Mouse (Mus musculus): Measurements from ENCODE around the gene Agap3. TPM values are rescaled to one million over a fixed set of nuclear protein-coding genes. Genes with fewer than 3 reads are reported as not detected.

The Agap3 gene
- polyA plus RNA-seq, 1 experiment from 2014 or later: 46.5 TPM

DNA sequence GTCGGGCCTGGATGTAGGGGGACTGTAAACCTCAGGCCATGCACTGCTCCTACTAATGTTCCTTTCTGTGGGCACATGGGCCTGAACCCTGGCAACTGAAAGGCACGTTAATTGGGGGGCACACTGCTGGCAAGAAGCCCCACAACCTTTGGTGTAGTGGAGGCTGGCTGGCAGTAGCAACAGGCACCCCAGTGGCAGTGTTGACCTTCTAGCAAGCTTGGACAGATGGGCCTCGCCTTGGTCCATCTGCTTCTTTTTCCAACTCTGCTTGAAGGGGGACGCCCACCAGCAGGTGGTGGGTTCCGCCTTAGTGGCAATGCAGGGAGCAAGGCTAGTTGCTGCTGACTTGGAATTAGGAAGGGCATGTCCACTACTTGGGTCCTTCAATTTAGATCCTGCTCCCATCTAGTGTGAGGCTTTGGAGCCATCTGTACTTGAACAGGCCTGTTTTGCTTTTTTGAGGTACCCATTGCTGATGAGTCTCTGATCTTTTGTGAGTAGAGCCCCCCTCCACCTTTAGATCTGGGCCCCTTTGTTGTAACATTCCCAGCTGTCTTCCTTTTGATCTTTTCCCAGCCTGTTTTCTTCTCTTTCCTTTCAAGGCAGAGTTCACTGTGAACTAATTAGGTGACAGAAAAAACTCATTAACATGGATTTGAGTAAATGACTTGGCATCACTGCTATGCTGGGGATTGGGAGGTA, 1.5 kb downstream of the Agap3 start:
- peak overlapping the region; percentile 89 for H3K9ac ChIP-seq
- no peak for ATAC-seq (ENCODE audit: insufficient read depth)
- H3K4me1 ChIP-seq (ENCODE audit: insufficient read depth): peaks cover 25% of the 10 kb centered on the region
- peak overlapping the region; percentile 24; the same call in 1 of the 2 replicates for H3K27ac ChIP-seq (ENCODE audit: low read depth)
- H3K27me3 ChIP-seq (ENCODE audit: insufficient read depth, low read length): no peaks in the 10 kb centered on the region
- 7% methylated on average over 5 of the region's 5 CpGs for WGBS
- no peak for DNase-seq
- no peaks in the 10 kb centered on the region for H3K36me3 ChIP-seq (ENCODE audit: insufficient read depth)
- no peaks in the 10 kb centered on the region for H3K9me3 ChIP-seq (ENCODE audit: low read depth, low read length)
- H3K4me3 ChIP-seq (ENCODE audit: low read depth, low read length): peak overlapping the region; percentile 80
- no peak for TF ChIP-seq CTCF (IDR thresholded peaks at IDR 0.05; ENCODE audit: low read depth)
- H3K4me2 ChIP-seq: peak overlapping the region; percentile 96

DNA sequence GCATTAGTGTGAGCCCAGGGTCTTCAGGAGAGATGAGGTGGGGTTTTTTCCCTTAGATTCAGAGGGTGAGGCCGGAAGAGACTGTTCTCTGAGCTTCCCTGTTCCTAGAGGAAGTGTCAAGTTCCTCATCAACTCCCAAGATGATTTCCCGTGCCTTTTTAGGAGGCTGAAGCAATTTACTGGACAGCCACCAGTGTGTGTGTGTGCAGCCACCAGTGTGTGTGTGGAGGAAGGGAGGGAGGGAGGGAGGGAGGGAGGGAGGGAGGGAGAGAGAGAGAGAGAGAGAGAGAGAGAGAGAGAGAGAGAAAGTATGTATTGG, 2.0 kb downstream of the Agap3 start:
- no peak for TF ChIP-seq CTCF (IDR thresholded peaks at IDR 0.05; ENCODE audit: low read depth)
- WGBS: 32% methylated on average over 2 of the region's 2 CpGs
- Histone ChIP-seq H3K27me3 (ENCODE audit: insufficient read depth, low read length) (no peaks in the 10 kb centered on the region), H3K4me1 (ENCODE audit: insufficient read depth) (peaks cover 25% of the 10 kb centered on the region), H3K9ac (peak overlapping the region; percentile 89), H3K4me3 (ENCODE audit: low read depth, low read length) (peak overlapping the region; percentile 80), H3K9me3 (ENCODE audit: low read depth, low read length) (no peaks in the 10 kb centered on the region), H3K27ac (ENCODE audit: low read depth) (peak overlapping the region; percentile 24; the same call in 1 of the 2 replicates), H3K36me3 (ENCODE audit: insufficient read depth) (no peaks in the 10 kb centered on the region), H3K4me2 (peak overlapping the region; percentile 96)
- no peak for DNase-seq
- no peak for ATAC-seq (ENCODE audit: insufficient read depth)

DNA sequence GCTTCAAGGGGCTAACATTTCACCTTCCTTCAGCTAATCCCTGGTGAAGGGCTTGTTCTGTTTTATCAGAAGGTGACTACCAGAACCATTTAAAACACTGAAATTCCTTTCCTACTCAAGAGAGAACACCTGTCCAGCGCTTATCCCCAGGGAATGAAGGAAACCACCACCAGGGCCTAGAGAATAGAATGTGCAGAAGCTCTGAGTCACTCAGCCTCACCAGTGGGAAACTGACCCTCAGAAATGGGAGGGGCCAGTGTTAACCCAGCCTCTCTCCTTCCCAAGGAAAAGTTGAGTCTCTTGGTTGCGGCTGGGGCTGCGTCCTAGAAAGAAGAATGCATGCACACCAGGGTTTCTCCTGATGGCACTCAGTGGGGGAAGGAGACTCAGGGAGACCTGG, 3.1 kb downstream of the Agap3 start:
- peaks cover 25% of the 10 kb centered on the region for H3K4me1 ChIP-seq (ENCODE audit: insufficient read depth)
- H3K36me3 ChIP-seq (ENCODE audit: insufficient read depth): peaks cover 2% of the 10 kb centered on the region; the same call in 1 of the 2 replicates
- peak overlapping the region; percentile 63; the same call in 1 of the 2 replicates for H3K27ac ChIP-seq (ENCODE audit: low read depth)
- ATAC-seq (ENCODE audit: insufficient read depth) (no peak), DNase-seq (no peak)
- TF ChIP-seq CTCF (IDR thresholded peaks at IDR 0.05; ENCODE audit: low read depth): no peak
- H3K27me3 ChIP-seq (ENCODE audit: insufficient read depth, low read length): no peaks in the 10 kb centered on the region
- WGBS: 59% methylated on average over 3 of the region's 3 CpGs
- no peaks in the 10 kb centered on the region for H3K9me3 ChIP-seq (ENCODE audit: low read depth, low read length)
- H3K9ac ChIP-seq: no peak overlapping the region
- peak overlapping the region; percentile 96 for H3K4me2 ChIP-seq
- H3K4me3 ChIP-seq (ENCODE audit: low read depth, low read length): no peak overlapping the region

DNA sequence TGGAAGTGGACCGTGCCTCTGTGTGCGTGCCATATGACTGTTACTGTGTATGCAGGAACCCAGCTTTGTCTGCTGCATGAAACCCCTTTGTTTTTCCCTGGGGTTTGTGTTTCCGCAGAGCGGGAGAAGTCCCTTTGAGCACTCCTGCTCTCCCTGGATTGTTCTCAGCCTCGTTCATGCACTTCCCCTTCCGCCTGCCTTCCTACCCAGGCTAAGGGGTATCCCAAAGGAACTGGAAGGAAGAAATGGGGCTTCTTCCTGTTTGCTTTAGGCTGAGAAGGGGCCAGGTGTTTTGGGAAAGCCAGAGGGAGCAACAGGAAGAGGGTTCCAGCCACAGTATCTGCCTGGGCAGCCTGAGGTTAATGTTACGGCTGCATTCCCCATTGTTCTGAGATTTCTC, 3.6 kb downstream of the Agap3 start:
- peaks cover 7% of the 10 kb centered on the region; the same call in 1 of the 2 replicates for H3K36me3 ChIP-seq (ENCODE audit: insufficient read depth)
- WGBS: 72% methylated on average over 7 of the region's 7 CpGs
- no peak for TF ChIP-seq CTCF (IDR thresholded peaks at IDR 0.05; ENCODE audit: low read depth)
- peak overlapping the region; percentile 63; the same call in 1 of the 2 replicates for H3K27ac ChIP-seq (ENCODE audit: low read depth)
- H3K4me2 ChIP-seq: peak overlapping the region; percentile 96
- no peak overlapping the region for H3K9ac ChIP-seq
- no peaks in the 10 kb centered on the region for H3K27me3 ChIP-seq (ENCODE audit: insufficient read depth, low read length)
- H3K4me3 ChIP-seq (ENCODE audit: low read depth, low read length): no peak overlapping the region
- DNase-seq (peak; percentile 32), ATAC-seq (ENCODE audit: insufficient read depth) (no peak)
- no peaks in the 10 kb centered on the region for H3K9me3 ChIP-seq (ENCODE audit: low read depth, low read length)
- peaks cover 25% of the 10 kb centered on the region for H3K4me1 ChIP-seq (ENCODE audit: insufficient read depth)

DNA sequence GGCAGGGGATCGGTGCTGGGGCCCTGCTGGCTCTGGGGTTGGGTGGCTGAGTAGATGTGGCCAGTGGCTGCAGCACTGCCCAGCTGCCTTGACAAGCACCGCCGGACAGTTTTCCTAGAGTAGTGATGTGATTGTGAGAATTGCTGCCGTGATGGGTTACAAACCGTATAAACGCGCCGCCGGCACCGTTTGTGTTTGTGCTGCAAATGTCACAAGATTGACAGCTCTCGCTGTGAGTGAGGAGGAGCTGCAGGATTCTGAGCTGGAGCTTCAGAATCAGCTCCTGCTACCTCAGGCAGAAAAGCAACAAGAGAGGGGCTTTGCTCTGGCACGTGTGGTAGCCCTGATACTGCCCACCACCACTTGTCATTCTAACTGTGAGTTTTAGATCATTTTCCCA, 14.8 kb downstream of the Agap3 start:
- DNase-seq (no peak), ATAC-seq (ENCODE audit: insufficient read depth) (no peak)
- Histone ChIP-seq H3K27ac (ENCODE audit: low read depth) (no peak overlapping the region), H3K9ac (no peak overlapping the region), H3K36me3 (ENCODE audit: insufficient read depth) (peaks cover 6% of the 10 kb centered on the region; the same call in 1 of the 2 replicates), H3K4me2 (no peak overlapping the region), H3K4me1 (ENCODE audit: insufficient read depth) (no peaks in the 10 kb centered on the region), H3K27me3 (ENCODE audit: insufficient read depth, low read length) (no peaks in the 10 kb centered on the region), H3K9me3 (ENCODE audit: low read depth, low read length) (no peaks in the 10 kb centered on the region), H3K4me3 (ENCODE audit: low read depth, low read length) (no peak overlapping the region)
- TF ChIP-seq CTCF (IDR thresholded peaks at IDR 0.05; ENCODE audit: low read depth): no peak
- 40% methylated on average over 12 of the region's 12 CpGs for WGBS

DNA sequence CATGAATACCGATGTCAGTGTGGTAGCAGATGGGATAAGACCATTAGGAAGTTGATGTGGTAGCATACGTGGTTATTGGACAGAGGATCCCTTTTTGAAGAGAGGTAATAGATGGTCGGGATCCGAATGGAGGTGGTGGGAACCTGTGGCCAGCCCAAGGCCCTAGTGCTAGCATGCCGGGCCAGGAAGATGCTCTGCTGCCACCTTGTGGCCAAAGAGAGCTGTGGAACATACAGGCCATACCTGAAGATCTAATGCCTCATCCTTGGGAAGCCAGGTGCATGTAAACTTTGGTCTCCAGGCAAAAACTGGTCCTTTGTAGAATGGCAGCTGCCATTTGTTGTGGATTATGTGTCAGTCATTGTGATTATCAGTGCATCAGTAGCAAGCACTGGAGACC, 18.6 kb downstream of the Agap3 start:
- WGBS: 13% methylated on average over 5 of the region's 5 CpGs
- Histone ChIP-seq H3K4me1 (ENCODE audit: insufficient read depth) (no peaks in the 10 kb centered on the region), H3K27me3 (ENCODE audit: insufficient read depth, low read length) (peaks cover 14% of the 10 kb centered on the region; the same call in 1 of the 2 replicates), H3K36me3 (ENCODE audit: insufficient read depth) (peaks cover 6% of the 10 kb centered on the region; the same call in 1 of the 2 replicates), H3K9ac (no peak overlapping the region), H3K9me3 (ENCODE audit: low read depth, low read length) (no peaks in the 10 kb centered on the region), H3K4me2 (no peak overlapping the region), H3K4me3 (ENCODE audit: low read depth, low read length) (no peak overlapping the region), H3K27ac (ENCODE audit: low read depth) (no peak overlapping the region)
- no peak; the same call in 1 of the 2 replicates for ATAC-seq (ENCODE audit: insufficient read depth)
- peak; percentile 91 for DNase-seq
- peak; percentile 95 for TF ChIP-seq CTCF (IDR thresholded peaks at IDR 0.05; ENCODE audit: low read depth)

DNA sequence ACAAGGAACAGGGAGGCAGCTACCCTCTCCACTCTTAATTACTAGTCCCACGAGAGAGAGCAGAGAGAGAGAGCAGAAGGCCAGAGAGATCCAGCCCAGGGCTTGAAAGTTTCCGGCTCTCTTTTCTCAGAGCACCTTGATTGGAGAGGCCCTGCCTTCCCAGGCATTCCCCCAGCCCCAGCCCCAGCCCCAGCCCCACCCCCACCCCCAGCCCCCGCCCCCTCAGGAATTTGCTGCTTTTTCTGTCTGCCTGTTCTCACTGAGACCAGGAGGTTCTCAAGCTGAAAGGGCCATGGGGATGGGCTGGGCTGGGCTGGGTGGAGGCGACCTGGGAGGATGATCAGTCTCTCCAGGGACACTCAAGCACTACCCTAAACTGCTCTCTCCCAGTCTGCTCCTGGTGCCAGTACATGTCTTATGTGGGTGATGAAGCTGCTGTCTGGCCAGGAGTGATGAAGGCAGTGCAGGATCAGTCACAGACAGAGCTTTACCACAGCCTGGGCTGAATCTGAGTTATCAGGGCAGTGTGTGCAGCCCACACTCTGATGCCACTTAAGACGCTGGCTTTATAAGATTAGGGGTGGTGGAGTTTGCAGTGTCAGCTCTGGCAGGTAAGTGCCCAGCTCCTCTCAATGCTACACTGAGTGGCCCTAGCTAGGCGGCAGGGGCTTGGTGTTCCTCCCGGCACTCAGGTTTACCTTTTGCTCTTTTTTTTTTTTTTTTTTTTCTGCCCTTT, 21.1 kb downstream of the Agap3 start:
- peak overlapping the region; percentile 6; the same call in 1 of the 2 replicates for H3K4me3 ChIP-seq (ENCODE audit: low read depth, low read length)
- DNase-seq (peak; percentile 59), ATAC-seq (ENCODE audit: insufficient read depth) (peak; percentile 45)
- H3K36me3 ChIP-seq (ENCODE audit: insufficient read depth): peaks cover 19% of the 10 kb centered on the region
- H3K27ac ChIP-seq (ENCODE audit: low read depth): peak overlapping the region; percentile 78
- WGBS: 32% methylated on average over 7 of the region's 7 CpGs
- peak overlapping the region; percentile 80 for H3K4me2 ChIP-seq
- no peak overlapping the region for H3K9ac ChIP-seq
- H3K4me1 ChIP-seq (ENCODE audit: insufficient read depth): no peaks in the 10 kb centered on the region
- H3K9me3 ChIP-seq (ENCODE audit: low read depth, low read length): no peaks in the 10 kb centered on the region
- H3K27me3 ChIP-seq (ENCODE audit: insufficient read depth, low read length): peaks cover 14% of the 10 kb centered on the region; the same call in 1 of the 2 replicates
- TF ChIP-seq CTCF (IDR thresholded peaks at IDR 0.05; ENCODE audit: low read depth): no peak

All from lung, embryonic 14.5 days (tissue).